Mouse (Mus musculus): ENCODE results near the gene Chst14. TPM values are rescaled to one million over a fixed set of nuclear protein-coding genes. Genes with fewer than 3 reads are reported as not detected.

Chst14 gene
- polyA plus RNA-seq, 1 experiment, result 21.3 TPM

DNA sequence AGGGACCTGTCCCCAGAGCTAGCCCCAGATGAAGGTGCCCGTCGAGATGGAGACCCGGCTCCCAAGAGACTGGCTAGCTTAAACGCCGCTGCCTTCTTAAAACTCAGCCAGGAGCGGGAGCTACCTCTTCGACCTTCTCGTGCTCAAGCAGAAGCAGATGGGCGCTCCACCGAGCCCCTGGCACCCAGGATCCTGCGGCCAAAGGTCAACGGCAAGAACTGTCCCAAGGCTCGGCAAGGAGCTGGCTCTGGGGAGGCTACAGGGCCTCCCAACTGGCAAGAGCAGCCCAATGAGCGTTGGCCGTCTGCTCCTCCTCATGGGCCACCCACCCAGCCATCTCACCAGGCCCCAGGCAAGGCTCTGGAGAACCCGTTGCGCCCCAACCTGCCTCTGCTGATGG is 9.9 kb upstream of the Chst14 start:
- Histone ChIP-seq H3K79me3 (ENCODE audit: low read depth) (peaks cover 2% of the 10 kb centered on the region), H3K27me3 (ENCODE audit: control insufficient read depth, insufficient read depth, insufficient read length) (no peaks in the 10 kb centered on the region), H3K4me3 (ENCODE audit: insufficient read depth, poor library complexity, severe bottlenecking) (no peak overlapping the region), H3ac (ENCODE audit: control insufficient read depth, insufficient read length, low read depth) (no peak overlapping the region), H3K79me2 (ENCODE audit: control insufficient read depth, insufficient read depth) (peaks cover 29% of the 10 kb centered on the region), H3K36me3 (ENCODE audit: control insufficient read depth, insufficient read depth) (peaks cover 14% of the 10 kb centered on the region)
- TF ChIP-seq MYOG (IDR thresholded peaks at IDR 0.05; ENCODE audit: control insufficient read depth, extremely low read depth, insufficient read length) (no peak), CTCF (IDR thresholded peaks at IDR 0.05; ENCODE audit: control insufficient read depth, insufficient read depth, insufficient read length) (no peak), CEBPB (IDR thresholded peaks at IDR 0.05; ENCODE audit: low read depth) (no peak), USF1 (IDR thresholded peaks at IDR 0.05; ENCODE audit: low read depth) (no peak), MYOD1 (IDR thresholded peaks at IDR 0.05; ENCODE audit: control insufficient read depth, insufficient read length, low read depth) (no peak), FOSL1 (IDR thresholded peaks at IDR 0.05; ENCODE audit: insufficient read depth, low read length, poor library complexity, severe bottlenecking) (no peak), MAX (IDR thresholded peaks at IDR 0.05) (no peak)

DNA sequence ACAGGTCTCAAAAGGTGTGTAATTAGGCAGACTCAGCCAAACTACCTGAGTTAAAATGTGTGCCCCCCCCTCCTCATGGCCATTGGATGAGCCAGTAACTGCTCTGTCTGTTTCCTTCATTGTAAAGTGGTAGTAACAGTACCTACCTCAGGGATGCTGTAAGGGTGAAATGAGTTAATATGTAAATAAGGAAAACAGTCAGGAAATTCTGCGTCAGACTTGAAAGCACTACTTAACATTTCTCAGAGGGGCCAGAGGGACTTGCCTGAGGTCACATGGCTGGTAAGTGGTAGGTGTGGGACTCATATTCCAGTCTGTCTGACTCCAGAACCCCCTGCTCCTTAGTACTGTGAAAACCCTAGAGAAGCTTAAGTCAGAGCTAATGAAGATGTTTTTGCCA is 7.8 kb upstream of the Chst14 start:
- H3ac ChIP-seq (ENCODE audit: control insufficient read depth, insufficient read length, low read depth), result no peak overlapping the region
- H3K36me3 ChIP-seq (ENCODE audit: control insufficient read depth, insufficient read depth), result peaks cover 24% of the 10 kb centered on the region
- peaks cover 2% of the 10 kb centered on the region for H3K79me3 ChIP-seq (ENCODE audit: low read depth)
- peaks cover 9% of the 10 kb centered on the region for H3K79me2 ChIP-seq (ENCODE audit: control insufficient read depth, insufficient read depth)
- no peaks in the 10 kb centered on the region for H3K27me3 ChIP-seq (ENCODE audit: control insufficient read depth, insufficient read depth, insufficient read length)
- no peak overlapping the region for H3K4me3 ChIP-seq (ENCODE audit: insufficient read depth, poor library complexity, severe bottlenecking)
- TF ChIP-seq MAX (IDR thresholded peaks at IDR 0.05) (no peak), CTCF (IDR thresholded peaks at IDR 0.05; ENCODE audit: control insufficient read depth, insufficient read depth, insufficient read length) (no peak), MYOG (IDR thresholded peaks at IDR 0.05; ENCODE audit: control insufficient read depth, extremely low read depth, insufficient read length) (no peak)

GRCm38 (mm10) chr2:118920428-118920827 is 5.9 kb upstream of the Chst14 start:
- Histone ChIP-seq H3K79me2 (ENCODE audit: control insufficient read depth, insufficient read depth) (no peaks in the 10 kb centered on the region), H3ac (ENCODE audit: control insufficient read depth, insufficient read length, low read depth) (no peak overlapping the region), H3K36me3 (ENCODE audit: control insufficient read depth, insufficient read depth) (peaks cover 24% of the 10 kb centered on the region), H3K27me3 (ENCODE audit: control insufficient read depth, insufficient read depth, insufficient read length) (no peaks in the 10 kb centered on the region), H3K79me3 (ENCODE audit: low read depth) (no peaks in the 10 kb centered on the region), H3K4me3 (ENCODE audit: insufficient read depth, poor library complexity, severe bottlenecking) (no peak overlapping the region)
- TF ChIP-seq MYOD1 (IDR thresholded peaks at IDR 0.05; ENCODE audit: control insufficient read depth, insufficient read length, low read depth) (no peak), CEBPB (IDR thresholded peaks at IDR 0.05; ENCODE audit: low read depth) (no peak), MYOG (IDR thresholded peaks at IDR 0.05; ENCODE audit: control insufficient read depth, extremely low read depth, insufficient read length) (no peak), USF1 (IDR thresholded peaks at IDR 0.05; ENCODE audit: low read depth) (no peak), MAX (IDR thresholded peaks at IDR 0.05) (no peak)

GRCm38 (mm10) chr2:118925952-118926351 is 344 bp upstream of the Chst14 start:
- H3K4me3 ChIP-seq (ENCODE audit: insufficient read depth, poor library complexity, severe bottlenecking), result no peak overlapping the region
- TF ChIP-seq FOSL1 (IDR thresholded peaks at IDR 0.05; ENCODE audit: insufficient read depth, low read length, poor library complexity, severe bottlenecking), result no peak
- no peak for TF ChIP-seq MYOD1 (IDR thresholded peaks at IDR 0.05; ENCODE audit: control insufficient read depth, insufficient read length, low read depth)
- TF ChIP-seq MAX (IDR thresholded peaks at IDR 0.05), result no peak
- TF ChIP-seq USF1 (IDR thresholded peaks at IDR 0.05; ENCODE audit: low read depth), result no peak
- TF ChIP-seq CTCF (IDR thresholded peaks at IDR 0.05; ENCODE audit: control insufficient read depth, insufficient read depth, insufficient read length), result no peak
- TF ChIP-seq MYOG (IDR thresholded peaks at IDR 0.05; ENCODE audit: control insufficient read depth, extremely low read depth, insufficient read length), result no peak
- TF ChIP-seq CEBPB (IDR thresholded peaks at IDR 0.05; ENCODE audit: low read depth), result no peak
- H3K27me3 ChIP-seq (ENCODE audit: control insufficient read depth, insufficient read depth, insufficient read length), result no peaks in the 10 kb centered on the region
- H3K79me2 ChIP-seq (ENCODE audit: control insufficient read depth, insufficient read depth), result peaks cover 19% of the 10 kb centered on the region
- H3ac ChIP-seq (ENCODE audit: control insufficient read depth, insufficient read length, low read depth), result peak overlapping the region; percentile 51
- peaks cover 10% of the 10 kb centered on the region for H3K79me3 ChIP-seq (ENCODE audit: low read depth)
- peaks cover 15% of the 10 kb centered on the region for H3K36me3 ChIP-seq (ENCODE audit: control insufficient read depth, insufficient read depth)

DNA sequence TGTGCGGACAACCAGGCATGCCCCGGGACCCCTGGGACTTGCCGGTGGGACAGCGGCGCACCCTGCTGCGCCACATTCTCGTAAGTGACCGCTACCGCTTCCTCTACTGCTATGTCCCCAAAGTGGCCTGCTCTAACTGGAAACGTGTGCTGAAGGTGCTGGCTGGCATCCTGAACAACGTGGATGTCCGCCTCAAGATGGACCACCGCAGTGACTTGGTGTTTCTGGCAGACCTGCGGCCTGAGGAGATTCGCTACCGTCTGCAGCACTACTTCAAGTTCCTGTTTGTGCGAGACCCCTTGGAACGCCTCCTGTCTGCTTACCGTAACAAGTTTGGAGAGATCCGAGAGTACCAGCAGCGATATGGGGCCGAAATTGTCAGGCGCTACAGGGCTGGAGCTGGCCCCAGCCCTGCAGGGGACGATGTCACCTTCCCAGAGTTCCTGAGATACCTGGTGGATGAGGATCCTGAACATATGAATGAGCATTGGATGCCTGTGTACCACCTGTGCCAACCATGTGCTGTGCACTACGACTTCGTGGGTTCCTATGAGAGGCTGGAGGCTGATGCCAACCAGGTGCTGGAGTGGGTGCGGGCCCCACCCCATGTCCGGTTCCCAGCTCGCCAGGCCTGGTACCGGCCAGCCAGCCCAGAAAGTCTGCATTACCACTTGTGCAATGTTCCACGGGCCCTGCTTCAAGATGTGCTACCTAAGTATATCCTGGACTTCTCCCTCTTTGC is 873 bp downstream of the Chst14 start:
- H3ac ChIP-seq (ENCODE audit: control insufficient read depth, insufficient read length, low read depth), result peak overlapping the region; percentile 88
- H3K79me2 ChIP-seq (ENCODE audit: control insufficient read depth, insufficient read depth), result peaks cover 19% of the 10 kb centered on the region
- peak overlapping the region; percentile 66 for H3K4me3 ChIP-seq (ENCODE audit: insufficient read depth, poor library complexity, severe bottlenecking)
- H3K27me3 ChIP-seq (ENCODE audit: control insufficient read depth, insufficient read depth, insufficient read length), result no peaks in the 10 kb centered on the region
- peaks cover 10% of the 10 kb centered on the region for H3K79me3 ChIP-seq (ENCODE audit: low read depth)
- peaks cover 9% of the 10 kb centered on the region for H3K36me3 ChIP-seq (ENCODE audit: control insufficient read depth, insufficient read depth)
- TF ChIP-seq MYOD1 (IDR thresholded peaks at IDR 0.05; ENCODE audit: control insufficient read depth, insufficient read length, low read depth) (no peak), FOSL1 (IDR thresholded peaks at IDR 0.05; ENCODE audit: insufficient read depth, low read length, poor library complexity, severe bottlenecking) (no peak), USF1 (IDR thresholded peaks at IDR 0.05; ENCODE audit: low read depth) (no peak), MYOG (IDR thresholded peaks at IDR 0.05; ENCODE audit: control insufficient read depth, extremely low read depth, insufficient read length) (no peak), CEBPB (IDR thresholded peaks at IDR 0.05; ENCODE audit: low read depth) (no peak), MAX (IDR thresholded peaks at IDR 0.05) (no peak), CTCF (IDR thresholded peaks at IDR 0.05; ENCODE audit: control insufficient read depth, insufficient read depth, insufficient read length) (no peak)

GRCm38 (mm10) chr2:118941341-118941740 is 15.0 kb downstream of the Chst14 start:
- Histone ChIP-seq H3K79me2 (ENCODE audit: control insufficient read depth, insufficient read depth) (no peaks in the 10 kb centered on the region), H3K27me3 (ENCODE audit: control insufficient read depth, insufficient read depth, insufficient read length) (peaks cover 8% of the 10 kb centered on the region), H3K36me3 (ENCODE audit: control insufficient read depth, insufficient read depth) (no peaks in the 10 kb centered on the region), H3K4me3 (ENCODE audit: insufficient read depth, poor library complexity, severe bottlenecking) (no peak overlapping the region), H3K79me3 (ENCODE audit: low read depth) (no peaks in the 10 kb centered on the region), H3ac (ENCODE audit: control insufficient read depth, insufficient read length, low read depth) (no peak overlapping the region)
- TF ChIP-seq MYOD1 (IDR thresholded peaks at IDR 0.05; ENCODE audit: control insufficient read depth, insufficient read length, low read depth), result no peak
- no peak for TF ChIP-seq MYOG (IDR thresholded peaks at IDR 0.05; ENCODE audit: control insufficient read depth, extremely low read depth, insufficient read length)
- TF ChIP-seq CEBPB (IDR thresholded peaks at IDR 0.05; ENCODE audit: low read depth), result no peak
- TF ChIP-seq MAX (IDR thresholded peaks at IDR 0.05), result no peak
- TF ChIP-seq FOSL1 (IDR thresholded peaks at IDR 0.05; ENCODE audit: insufficient read depth, low read length, poor library complexity, severe bottlenecking), result no peak
- no peak for TF ChIP-seq USF1 (IDR thresholded peaks at IDR 0.05; ENCODE audit: low read depth)
- no peak for TF ChIP-seq CTCF (IDR thresholded peaks at IDR 0.05; ENCODE audit: control insufficient read depth, insufficient read depth, insufficient read length)
